Mouse (Mus musculus) liver, adult 2 months (tissue): ENCODE measurements at regions not wholly inside any gene's neighbourhood (a gene's known extent, or its start where the extent isn't known, plus 50 kb on each side); places are given as distances from the start of the nearest gene placed in this dataset.
A peak's percentile ranks its signal among the peaks of the same experiment; 100 is the strongest.

Source experiments
- DNase-seq: peaks from one replicate; pipeline ENCODE4 v3.0.0-alpha.2; 2011; ENCODE audit warnings: low read depth, low spot score; ENCODE audit errors: extremely low read depth
- H3K27ac ChIP-seq: fragments of 200-500 bp; replicated peaks from 2 replicates; pipeline ENCODE4 v1.5.1; 2012; ENCODE audit warnings: low read depth, mild to moderate bottlenecking, control low read depth, inconsistent platforms, low read length; ENCODE audit not compliant: insufficient read depth
- H3K27me3 ChIP-seq: fragments of 200-500 bp; 2 replicates; pipeline ENCODE4 v1.6.1; 2012; ENCODE audit warnings: mild to moderate bottlenecking, moderate library complexity, low read length, inconsistent platforms; ENCODE audit not compliant: control insufficient read depth, insufficient read depth
- H3K36me3 ChIP-seq: fragments of 200-500 bp; 2 replicates; pipeline ENCODE4 v1.6.1; 2012; ENCODE audit warnings: low read length, inconsistent platforms; ENCODE audit not compliant: control insufficient read depth, insufficient read depth
- H3K4me1 ChIP-seq: fragments of 200-500 bp; 2 replicates; pipeline ENCODE4 v1.6.1; 2011; ENCODE audit warnings: low read length; ENCODE audit not compliant: control insufficient read depth, insufficient read depth
- H3K4me3 ChIP-seq: fragments of 200-500 bp; 2 replicates; pipeline ENCODE4 v1.5.1; 2011; ENCODE audit warnings: low read depth, mild to moderate bottlenecking, control low read depth, low read length, moderate library complexity; ENCODE audit not compliant: insufficient read depth
- H3K79me2 ChIP-seq: fragments of 200-500 bp; 2 replicates; pipeline ENCODE4 v1.6.1; 2012; ENCODE audit warnings: inconsistent platforms, mild to moderate bottlenecking, low read length, moderate library complexity; ENCODE audit not compliant: control insufficient read depth, insufficient read depth
- H3K9ac ChIP-seq: fragments of 200-500 bp; 2 replicates; pipeline ENCODE4 v1.6.1; 2012; ENCODE audit warnings: low read depth, mild to moderate bottlenecking, control low read depth, inconsistent platforms, low read length
- CTCF ChIP-seq: fragments of 200-500 bp; IDR thresholded peaks from 2 replicates; pipeline ENCODE4 v1.5.1; 2011; ENCODE audit warnings: low read depth, low read length, control low read depth
- POLR2A ChIP-seq: fragments of 200-500 bp; IDR thresholded peaks from 2 replicates; pipeline ENCODE4 v1.6.1; 2011; ENCODE audit warnings: low read length, control low read depth; ENCODE audit not compliant: insufficient read depth; ENCODE audit errors: extremely low read depth
- WGBS: fragments of 180-500 bp; shearing (Covaris S2); methylation state at CpG from one replicate; pipeline ENCODE4 v1.1.7; 2018; 5-methylcytosine and 5-hydroxymethylcytosine counted together

DNA sequence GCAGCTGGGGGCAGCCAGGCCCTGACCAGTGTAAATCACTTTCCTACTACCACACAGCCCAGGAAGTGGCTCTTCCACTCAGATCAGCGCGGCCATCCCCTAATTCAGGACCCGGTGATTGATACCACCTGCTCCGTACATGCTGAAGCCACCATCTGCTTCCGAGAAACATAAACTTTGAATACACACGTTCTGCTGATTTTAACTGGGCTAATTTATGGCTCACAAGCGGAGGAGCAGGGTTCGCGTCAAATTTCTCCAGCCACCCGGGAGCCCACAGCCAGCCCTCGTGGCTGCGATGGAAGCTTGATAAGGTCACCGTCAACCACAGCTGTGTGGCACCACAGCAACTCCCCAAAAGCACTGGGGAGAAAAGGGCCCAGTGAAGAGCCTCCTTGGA, 72.0 kb upstream of the Nkx1-1 start:
- no peak for DNase-seq
- Histone ChIP-seq H3K4me1 (no peaks in the 10 kb centered on the region), H3K79me2 (no peaks in the 10 kb centered on the region), H3K27ac (no peak overlapping the region), H3K9ac (no peak overlapping the region), H3K4me3 (no peak overlapping the region), H3K36me3 (no peaks in the 10 kb centered on the region), H3K27me3 (no peaks in the 10 kb centered on the region; the same call in 1 of the 2 replicates)
- TF ChIP-seq CTCF: no peak
- no peak for TF ChIP-seq POLR2A
- WGBS: 76% methylated on average over 13 of the region's 13 CpGs

DNA sequence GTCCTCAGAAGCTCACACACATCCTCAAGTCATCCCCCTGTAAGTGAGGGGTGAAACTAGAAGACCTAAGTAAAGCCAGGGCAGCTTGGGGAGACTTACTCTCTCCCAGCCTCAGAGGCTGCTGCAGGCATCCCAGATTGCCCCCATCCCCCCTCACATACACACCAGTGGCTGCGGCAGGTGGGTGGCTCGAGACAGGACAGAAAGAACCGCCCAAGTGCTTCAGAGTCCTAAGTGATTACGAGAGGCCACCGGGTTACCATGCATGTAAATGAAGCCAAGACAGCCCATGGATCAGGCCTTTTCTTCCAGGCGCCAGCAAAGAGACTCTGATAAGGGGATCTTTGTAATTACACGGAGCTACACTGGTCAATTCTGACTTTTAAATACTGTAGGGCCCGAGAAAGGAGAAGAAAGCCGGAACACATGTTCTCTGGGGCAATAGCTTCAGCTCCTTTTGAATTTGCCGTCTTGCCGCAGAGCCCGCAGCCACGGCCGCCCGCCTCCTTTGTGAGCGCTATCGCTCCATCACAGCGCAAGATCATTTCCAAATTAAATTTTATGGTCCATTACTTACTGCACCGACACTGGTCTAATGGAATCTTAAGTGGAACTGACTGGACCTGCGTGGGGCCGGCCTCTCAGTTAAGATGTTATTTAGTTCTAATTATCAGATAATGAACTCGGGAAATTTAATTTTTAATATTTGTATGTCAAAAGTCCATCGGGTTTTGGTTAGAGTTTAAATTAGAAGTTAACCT, 68.1 kb upstream of the Nkx1-1 start:
- no peak overlapping the region for H3K9ac ChIP-seq
- no peaks in the 10 kb centered on the region for H3K36me3 ChIP-seq
- no peaks in the 10 kb centered on the region for H3K79me2 ChIP-seq
- H3K27ac ChIP-seq: no peak overlapping the region
- H3K4me1 ChIP-seq: no peaks in the 10 kb centered on the region
- no peak for DNase-seq
- no peak overlapping the region for H3K4me3 ChIP-seq
- 74% methylated on average over 23 of the region's 23 CpGs for WGBS
- TF ChIP-seq CTCF: no peak
- TF ChIP-seq POLR2A: no peak
- no peaks in the 10 kb centered on the region; the same call in 1 of the 2 replicates for H3K27me3 ChIP-seq

DNA sequence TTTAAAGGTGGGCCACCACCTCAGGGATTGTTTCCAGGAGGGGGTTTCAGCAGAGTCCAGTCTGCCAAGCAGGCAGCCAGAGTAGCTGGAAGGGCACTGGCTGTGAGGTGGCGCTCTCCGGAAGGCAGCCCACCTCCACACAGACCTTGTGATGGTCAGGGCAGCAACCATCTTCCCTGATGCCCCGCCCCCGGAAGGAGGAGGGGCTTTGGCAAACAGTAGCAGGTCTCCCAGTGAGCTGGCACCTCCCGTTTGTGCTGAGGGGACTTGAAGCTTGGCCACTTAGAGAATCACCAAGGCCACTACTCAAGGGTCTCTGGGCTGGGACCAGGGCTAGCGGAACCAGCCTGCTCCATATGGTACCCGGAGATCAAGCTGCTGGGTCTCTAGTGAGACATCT, 67.4 kb upstream of the Nkx1-1 start:
- TF ChIP-seq CTCF (no peak), POLR2A (no peak)
- Histone ChIP-seq H3K27me3 (no peaks in the 10 kb centered on the region; the same call in 1 of the 2 replicates), H3K79me2 (no peaks in the 10 kb centered on the region), H3K4me1 (no peaks in the 10 kb centered on the region), H3K4me3 (no peak overlapping the region), H3K27ac (no peak overlapping the region), H3K36me3 (no peaks in the 10 kb centered on the region), H3K9ac (no peak overlapping the region)
- WGBS: 43% methylated on average over 7 of the region's 7 CpGs
- DNase-seq: no peak

DNA sequence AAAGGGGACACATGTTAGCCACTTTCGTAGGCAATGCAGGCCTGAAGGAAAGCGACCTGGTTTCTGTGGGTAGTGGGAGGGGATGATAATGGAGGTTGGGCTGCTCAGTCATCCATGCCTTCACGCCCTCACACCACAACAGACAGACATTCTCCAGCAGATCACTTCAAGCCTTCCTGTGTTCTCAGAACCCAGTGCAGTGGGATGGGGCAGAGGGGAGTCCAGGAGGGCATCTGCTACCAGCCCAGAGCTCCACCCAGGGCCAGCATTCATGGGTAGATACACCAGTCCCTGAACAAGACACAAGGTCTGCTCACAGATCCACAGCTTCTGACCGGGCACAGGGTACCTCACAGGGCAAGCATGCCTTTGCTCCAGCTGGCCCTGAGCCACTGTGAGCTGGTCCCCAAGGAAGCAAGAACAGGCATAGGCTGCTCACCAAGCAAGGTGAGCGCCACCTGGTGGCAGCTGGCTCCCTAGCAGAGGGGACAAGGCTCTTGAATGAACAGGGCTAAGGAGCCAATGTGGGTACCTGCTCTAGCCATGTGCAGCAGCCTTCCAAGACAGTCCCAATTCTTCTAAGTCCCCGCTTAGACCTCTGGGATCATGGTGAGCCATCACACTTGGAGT, 62.2 kb upstream of the Nkx1-1 start:
- Histone ChIP-seq H3K27me3 (no peaks in the 10 kb centered on the region), H3K36me3 (no peaks in the 10 kb centered on the region), H3K9ac (no peak overlapping the region), H3K4me3 (no peak overlapping the region), H3K79me2 (no peaks in the 10 kb centered on the region), H3K27ac (no peak overlapping the region), H3K4me1 (no peaks in the 10 kb centered on the region)
- 32% methylated on average over 6 of the region's 6 CpGs for WGBS
- TF ChIP-seq CTCF (peak; percentile 98), POLR2A (no peak)
- DNase-seq: peak; percentile 62

DNA sequence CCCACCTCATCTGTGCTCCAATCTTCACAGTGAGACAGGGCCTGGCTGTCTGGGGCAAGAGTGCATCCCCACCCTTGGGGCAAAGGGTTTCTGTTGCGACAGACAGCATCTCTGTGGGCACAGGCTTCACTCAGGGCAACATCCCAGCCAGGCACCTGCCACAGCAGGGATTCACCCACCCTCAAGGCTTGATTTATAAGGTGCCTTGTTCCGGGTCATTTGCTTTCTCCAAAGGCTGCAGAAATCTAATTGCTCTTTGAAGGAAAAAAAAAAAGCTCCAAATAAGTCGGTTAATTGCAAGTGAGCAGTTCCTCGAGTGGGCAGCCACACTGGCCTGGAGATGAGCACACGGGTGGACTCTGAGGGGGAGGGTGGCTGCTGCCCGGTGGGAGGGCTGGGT, 61.5 kb upstream of the Nkx1-1 start:
- Histone ChIP-seq H3K4me1 (no peaks in the 10 kb centered on the region), H3K9ac (no peak overlapping the region), H3K27ac (no peak overlapping the region), H3K79me2 (no peaks in the 10 kb centered on the region), H3K27me3 (no peaks in the 10 kb centered on the region), H3K36me3 (no peaks in the 10 kb centered on the region), H3K4me3 (no peak overlapping the region)
- TF ChIP-seq CTCF: no peak
- TF ChIP-seq POLR2A: no peak
- no peak for DNase-seq
- 76% methylated on average over 6 of the region's 6 CpGs for WGBS
